Mouse (Mus musculus) layer of hippocampus, adult 9-10 months (tissue): ENCODE measurements around the gene 1700024B05Rik.
"Not testable (repeated sequence)": the region's sequence is repeated elsewhere in the genome, so short reads cannot be mapped to it uniquely, and the experiment has no call there.

Experiments used
- DNase-seq: peaks from one replicate; pipeline ENCODE4 v3.0.0; 2022; ENCODE audit warnings: low spot score

The 1700024B05Rik gene

GRCm38 (mm10) chr14:41943695-41944094 is at the start of gene 1700024B05Rik:
Gene 1700024B05Rik (plus strand): TSS chr14:41943995.
- DNase-seq, result not testable (repeated sequence)

GRCm38 (mm10) chr14:41907190-41907589 is 36.6 kb upstream of the 1700024B05Rik start, which contains the start of gene Gm7980:
Gene Gm7980 (minus strand): TSS chr14:41907290.
- not testable (repeated sequence) for DNase-seq

GRCm38 (mm10) chr14:41924649-41925048 is 19.1 kb upstream of the 1700024B05Rik start, which contains the start of gene 1700049E17Rik1:
Gene 1700049E17Rik1 (plus strand): TSS chr14:41924949.
- not testable (repeated sequence) for DNase-seq

GRCm38 (mm10) chr14:41964095-41964494 is 20.3 kb downstream of the 1700024B05Rik start:
- not testable (repeated sequence) for DNase-seq

- DNase-seq, result not testable (repeated sequence)
These were observed 24.0 kb downstream of the 1700024B05Rik start, which contains the start of gene Gm6401 for GRCm38 (mm10) chr14:41967827-41968226. Gene Gm6401 (minus strand): TSS chr14:41967927.

GRCm38 (mm10) chr14:41968596-41968995 is 24.8 kb downstream of the 1700024B05Rik start:
- not testable (repeated sequence) for DNase-seq

GRCm38 (mm10) chr14:41983225-41983624 is 39.4 kb downstream of the 1700024B05Rik start, which contains the start of gene Gm3543:
Gene Gm3543 (minus strand): TSS chr14:41983325.
- not testable (repeated sequence) for DNase-seq
